Mouse (Mus musculus): ENCODE measurements around the gene Wiz. TPM values are rescaled to one million over a fixed set of nuclear protein-coding genes. Genes with fewer than 3 reads are reported as not detected.

Gene Wiz
- polyA plus RNA-seq, 1 experiment from 2014 or later: 34.0 TPM

DNA sequence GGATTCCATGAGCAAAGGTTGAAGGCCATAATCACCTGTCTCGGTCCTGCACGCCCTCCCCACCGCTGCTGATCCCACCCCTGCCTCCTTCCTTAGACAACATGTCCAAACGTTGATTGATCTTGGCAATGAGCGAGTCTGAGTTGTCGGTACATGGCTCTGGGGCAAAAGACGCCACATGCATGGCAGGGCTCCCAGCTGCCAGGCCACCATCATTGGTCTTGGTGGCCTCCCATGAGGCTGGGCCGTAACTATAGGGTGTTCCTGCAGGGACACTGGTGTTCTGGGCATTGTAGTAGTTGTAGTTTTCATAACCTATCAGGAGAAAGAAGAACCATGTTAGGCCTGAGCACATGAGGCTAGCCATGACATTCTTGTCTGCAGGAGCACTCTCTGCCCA, 72.2 kb downstream of the Wiz start:
- Histone ChIP-seq H3K4me1 (peaks cover 30% of the 10 kb centered on the region), H3K4me3 (replicated peaks) (no peak overlapping the region), H3K4me2 (no peak overlapping the region), H3K9ac (replicated peaks) (no peak overlapping the region), H3K27me3 (replicated peaks) (no peaks in the 10 kb centered on the region), H3K36me3 (peaks cover 66% of the 10 kb centered on the region), H3K27ac (replicated peaks) (no peak overlapping the region), H3K9me3 (replicated peaks) (no peaks in the 10 kb centered on the region)
- 95% methylated on average over 8 of the region's 8 CpGs for WGBS
- ATAC-seq (ENCODE audit: low FRiP score): no peak

GRCm38 (mm10) chr17:32315560-32315959, 73.7 kb downstream of the Wiz start:
- H3K4me3 ChIP-seq (replicated peaks): no peak overlapping the region
- peaks cover 26% of the 10 kb centered on the region for H3K4me1 ChIP-seq
- 99% methylated on average over 5 of the region's 5 CpGs for WGBS
- H3K36me3 ChIP-seq: peaks cover 81% of the 10 kb centered on the region
- H3K9ac ChIP-seq (replicated peaks): no peak overlapping the region
- no peaks in the 10 kb centered on the region for H3K27me3 ChIP-seq (replicated peaks)
- no peak overlapping the region for H3K4me2 ChIP-seq
- H3K9me3 ChIP-seq (replicated peaks): no peaks in the 10 kb centered on the region
- H3K27ac ChIP-seq (replicated peaks): no peak overlapping the region
- ATAC-seq (ENCODE audit: low FRiP score): no peak

GRCm38 (mm10) chr17:32313892-32314291, 75.3 kb downstream of the Wiz start:
- no peaks in the 10 kb centered on the region for H3K27me3 ChIP-seq (replicated peaks)

DNA sequence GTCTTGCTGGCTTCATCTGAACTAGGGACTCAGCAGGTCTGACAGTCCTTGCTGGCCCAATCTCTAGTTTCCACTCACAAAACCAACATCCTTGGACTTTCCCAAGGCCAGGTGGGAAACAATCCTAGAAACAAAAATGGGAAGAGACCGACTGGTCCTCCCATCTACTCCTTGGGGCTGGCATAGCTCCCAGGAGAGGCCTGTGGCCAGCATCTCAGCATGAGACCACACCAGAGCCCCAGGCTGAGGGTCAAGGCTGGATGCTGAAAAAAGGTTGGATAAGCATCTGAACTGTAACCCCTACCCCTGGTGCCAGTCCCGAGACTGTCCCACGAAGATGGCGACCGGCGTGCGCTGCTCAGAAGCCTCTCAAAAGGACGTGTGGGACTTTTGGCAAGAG, 76.4 kb downstream of the Wiz start:
- no peaks in the 10 kb centered on the region for H3K27me3 ChIP-seq (replicated peaks)
- no peak overlapping the region for H3K4me3 ChIP-seq (replicated peaks)
- peaks cover 4% of the 10 kb centered on the region; the same call in 1 of the 2 replicates for H3K4me1 ChIP-seq
- no peak overlapping the region for H3K9ac ChIP-seq (replicated peaks)
- H3K27ac ChIP-seq (replicated peaks): no peak overlapping the region
- peaks cover 99% of the 10 kb centered on the region for H3K36me3 ChIP-seq
- no peaks in the 10 kb centered on the region for H3K9me3 ChIP-seq (replicated peaks)
- 96% methylated on average over 8 of the region's 8 CpGs for WGBS
- H3K4me2 ChIP-seq: no peak overlapping the region
- no peak for ATAC-seq (ENCODE audit: low FRiP score)

More at GRCm38 (mm10) chr17:32313892-32314291, 75.3 kb downstream of the Wiz start:
- no peak for ATAC-seq (ENCODE audit: low FRiP score)
- Histone ChIP-seq H3K4me1 (peaks cover 15% of the 10 kb centered on the region), H3K36me3 (peaks cover 97% of the 10 kb centered on the region), H3K4me2 (no peak overlapping the region), H3K27ac (replicated peaks) (no peak overlapping the region), H3K9ac (replicated peaks) (no peak overlapping the region), H3K4me3 (replicated peaks) (no peak overlapping the region), H3K9me3 (replicated peaks) (no peaks in the 10 kb centered on the region)
- 79% methylated on average over 5 of the region's 5 CpGs for WGBS

DNA sequence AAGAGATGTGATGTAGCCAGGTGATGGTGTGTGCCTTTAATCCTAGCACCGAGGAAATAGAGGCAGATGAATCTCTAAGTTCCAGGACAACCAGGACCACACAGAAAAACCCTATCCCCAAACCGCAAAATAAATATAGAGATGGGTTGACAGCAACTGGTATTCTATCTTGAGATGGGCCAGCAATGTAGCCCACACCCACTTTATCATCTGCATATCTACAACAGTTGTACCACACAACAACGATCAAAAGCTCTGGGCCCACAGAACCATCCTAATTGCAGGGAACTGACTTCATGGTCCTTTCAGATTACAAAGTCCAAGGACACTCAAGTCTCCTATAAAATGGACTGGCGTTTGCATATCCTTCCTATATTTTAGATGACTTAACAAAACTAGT, 81.3 kb downstream of the Wiz start:
- no peak overlapping the region for H3K4me3 ChIP-seq (replicated peaks)
- no peak overlapping the region for H3K4me2 ChIP-seq
- no peaks in the 10 kb centered on the region for H3K4me1 ChIP-seq
- ATAC-seq (ENCODE audit: low FRiP score): no peak
- no peak overlapping the region for H3K9ac ChIP-seq (replicated peaks)
- H3K9me3 ChIP-seq (replicated peaks): no peaks in the 10 kb centered on the region
- H3K36me3 ChIP-seq: peaks cover 91% of the 10 kb centered on the region
- H3K27me3 ChIP-seq (replicated peaks): no peaks in the 10 kb centered on the region
- H3K27ac ChIP-seq (replicated peaks): no peak overlapping the region
- 93% methylated on average over 4 of the region's 4 CpGs for WGBS

Small RNA genes within 50 kb of the gene (microRNA-seq; reads per million reads assigned to microRNA genes)
- gene Gm22201: not detected

Other genes starting within 250 kb of the Wiz start
- gene Notch3, start 222.6 kb downstream of the Wiz start, polyA plus RNA-seq (2015; fragmentation: Nextera tagmentation; extraction: Ambion mirVana): 6.1 and 9.2 TPM in 2 replicates
- 0.24 and 0.60 TPM in 2 replicates for gene Ephx3, start 199.9 kb downstream of the Wiz start, polyA plus RNA-seq (2015; fragmentation: Nextera tagmentation; extraction: Ambion mirVana)
- 73.9 and 84.4 TPM in 2 replicates for gene Brd4, start 104.7 kb downstream of the Wiz start, polyA plus RNA-seq (2015; fragmentation: Nextera tagmentation; extraction: Ambion mirVana)
- 100 and 101 TPM in 2 replicates for gene Akap8, start 68.2 kb downstream of the Wiz start, polyA plus RNA-seq (2015; fragmentation: Nextera tagmentation; extraction: Ambion mirVana)
- gene Akap8l, start 38.8 kb downstream of the Wiz start, polyA plus RNA-seq (2015; fragmentation: Nextera tagmentation; extraction: Ambion mirVana): 146 and 170 TPM in 2 replicates
- 0.55 and 11.3 TPM in 2 replicates for gene Rasal3, start 14.1 kb upstream of the Wiz start, polyA plus RNA-seq (2015; fragmentation: Nextera tagmentation; extraction: Ambion mirVana)
- 4.0 TPM in 1 of 2 replicates, not detected in the other for gene Pglyrp2, start 34.7 kb upstream of the Wiz start, polyA plus RNA-seq (2015; fragmentation: Nextera tagmentation; extraction: Ambion mirVana)
- 0.65 and 0.74 TPM in 2 replicates for gene Cyp4f39, start 63.3 kb upstream of the Wiz start, polyA plus RNA-seq (2015; fragmentation: Nextera tagmentation; extraction: Ambion mirVana)
- 10.8 and 12.4 TPM in 2 replicates for gene Cyp4f17, start 116.6 kb upstream of the Wiz start, polyA plus RNA-seq (2015; fragmentation: Nextera tagmentation; extraction: Ambion mirVana)
- gene Cyp4f16, start 147.1 kb upstream of the Wiz start, polyA plus RNA-seq (2015; fragmentation: Nextera tagmentation; extraction: Ambion mirVana): 19.1 and 19.4 TPM in 2 replicates
- 1.1 TPM in 1 of 2 replicates, not detected in the other for gene Cyp4f37, start 231.9 kb upstream of the Wiz start, polyA plus RNA-seq (2015; fragmentation: Nextera tagmentation; extraction: Ambion mirVana)

All from neural tube, embryonic 15.5 days (tissue).